Mouse (Mus musculus): ENCODE results near the gene Serpina1b.
"Not testable (repeated sequence)": the region's sequence is repeated elsewhere in the genome, so short reads cannot be mapped to it uniquely, and the experiment has no call there.

Serpina1b gene

DNA sequence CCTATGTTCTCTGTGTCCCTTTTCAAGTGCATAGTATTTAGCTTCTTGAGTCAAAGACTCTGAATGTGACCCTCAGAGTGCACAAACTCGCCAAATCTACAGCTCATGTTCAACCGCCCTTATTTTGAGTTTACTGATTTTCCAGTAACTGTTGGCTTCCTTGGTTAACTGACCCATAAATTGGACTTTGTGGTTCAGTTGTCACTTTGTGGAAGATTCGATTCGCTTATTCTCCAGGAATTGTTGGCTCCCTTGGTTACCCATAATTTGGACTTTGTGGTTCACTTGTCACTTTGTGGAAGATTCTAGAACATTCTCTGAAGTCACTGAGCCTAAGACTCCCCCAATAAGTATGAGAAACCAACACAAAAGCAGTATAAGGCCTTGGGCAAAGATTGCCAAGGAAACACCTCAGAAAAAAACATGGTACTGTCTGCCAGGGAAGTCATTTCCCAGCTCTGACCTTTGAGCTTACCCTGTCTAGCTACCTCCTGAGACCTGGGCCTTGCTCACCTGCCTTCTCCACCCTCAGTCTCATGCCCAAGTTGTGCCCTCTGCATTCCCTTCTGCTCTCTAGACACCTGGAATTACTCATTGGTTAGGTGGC, 129.9 kb downstream of the Serpina1b start:
- intact Hi-C loops (cut with DNase I) = no loop called here

- intact Hi-C loops (cut with DNase I) = no loop called here
Observed at GRCm38 (mm10) chr12:103695429-103695828, 134.7 kb downstream of the Serpina1b start, which contains the start of gene Serpina1f. Serpina1f (minus strand) TSS chr12:103695529.

- intact Hi-C loops (cut with DNase I) = no loop called here
Observed at GRCm38 (mm10) chr12:103688221-103688814, 141.9 kb downstream of the Serpina1b start.

DNA sequence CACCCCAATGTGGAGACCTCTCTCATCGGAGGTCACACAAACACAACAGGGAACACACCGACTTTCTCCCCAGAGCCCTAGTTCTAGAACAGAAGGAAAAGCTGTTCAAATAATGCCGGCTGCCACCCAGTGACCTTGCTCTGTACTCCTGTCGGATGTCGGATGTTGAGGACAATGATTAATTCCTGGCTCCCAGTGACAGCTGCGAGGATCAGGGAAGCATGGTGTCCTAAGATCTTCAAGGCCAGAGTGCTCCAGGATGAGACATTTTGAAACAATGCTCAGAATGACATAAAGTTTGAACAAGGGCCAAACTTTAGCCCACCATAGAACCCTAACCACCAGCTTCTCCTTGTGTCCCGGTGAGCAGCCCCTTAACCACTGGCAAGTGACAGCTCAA, 143.2 kb downstream of the Serpina1b start:
- intact Hi-C loops (cut with DNase I) = no loop called here

GRCm38 (mm10) chr12:103686050-103686449, 144.1 kb downstream of the Serpina1b start:
- intact Hi-C loops (cut with DNase I) = no loop called here

DNA sequence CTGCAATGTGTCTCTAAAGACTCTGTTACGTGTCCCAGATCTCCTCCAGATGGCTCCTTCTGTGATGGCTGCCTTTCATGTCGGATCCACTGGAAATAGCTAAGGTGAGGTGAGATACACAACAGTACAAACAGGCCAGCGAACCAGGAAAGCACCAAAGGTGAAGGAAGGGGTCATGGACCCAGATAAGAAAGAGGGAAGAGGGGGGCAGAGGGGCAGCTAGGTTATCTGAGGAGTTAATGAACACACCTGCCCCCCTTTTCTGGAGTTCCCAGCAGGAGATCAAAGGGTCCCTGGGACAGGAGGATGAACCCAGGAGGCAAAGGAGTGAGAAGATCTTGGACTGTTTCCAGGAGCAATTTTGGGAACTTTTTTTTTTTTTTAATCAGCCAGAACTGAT, 144.8 kb downstream of the Serpina1b start:
- intact Hi-C loops (cut with DNase I) = no loop called here

GRCm38 (mm10) chr12:103683775-103684174, 146.4 kb downstream of the Serpina1b start:
- intact Hi-C loops (cut with DNase I) = no loop called here

- intact Hi-C loops (cut with DNase I) = no loop called here
Observed at GRCm38 (mm10) chr12:103681739-103682138, 148.4 kb downstream of the Serpina1b start.

DNA sequence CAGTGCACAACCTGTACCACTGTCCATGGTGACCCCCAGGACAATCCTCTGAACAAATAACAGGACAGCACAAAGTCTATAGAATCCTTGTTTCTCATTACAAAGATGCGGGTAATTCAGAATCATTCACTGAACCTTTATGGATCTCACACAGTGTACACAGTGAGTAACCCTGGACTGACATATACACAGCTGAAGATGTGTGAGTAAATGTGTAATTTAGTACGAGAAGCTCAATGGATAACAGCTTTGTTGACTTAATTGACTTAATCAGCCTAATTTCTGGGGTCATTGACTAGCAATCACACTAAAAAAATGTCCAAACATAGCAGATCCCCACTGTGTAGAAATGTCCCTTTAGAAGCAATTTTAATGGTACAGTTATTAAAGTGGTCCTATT, 149.0 kb downstream of the Serpina1b start:
- intact Hi-C loops (cut with DNase I) = no loop called here

- intact Hi-C loops (cut with DNase I) = not testable (repeated sequence)
Observed at GRCm38 (mm10) chr12:103679853-103680252, 150.3 kb downstream of the Serpina1b start.

Data from adrenal gland (tissue).